Mouse (Mus musculus) lung, postnatal 0 days (tissue): ENCODE measurements around the gene Dmwd.

Experiments used
- CTCF ChIP-seq: IDR thresholded peaks from 2 replicates; pipeline ENCODE4 v1.5.1; 2016; ENCODE audit warnings: antibody characterized with exemption, mild to moderate bottlenecking
- EP300 ChIP-seq: IDR thresholded peaks from 2 replicates; pipeline ENCODE4 v1.6.1; 2016; ENCODE audit warnings: antibody characterized with exemption, mild to moderate bottlenecking, control low read depth

DNA sequence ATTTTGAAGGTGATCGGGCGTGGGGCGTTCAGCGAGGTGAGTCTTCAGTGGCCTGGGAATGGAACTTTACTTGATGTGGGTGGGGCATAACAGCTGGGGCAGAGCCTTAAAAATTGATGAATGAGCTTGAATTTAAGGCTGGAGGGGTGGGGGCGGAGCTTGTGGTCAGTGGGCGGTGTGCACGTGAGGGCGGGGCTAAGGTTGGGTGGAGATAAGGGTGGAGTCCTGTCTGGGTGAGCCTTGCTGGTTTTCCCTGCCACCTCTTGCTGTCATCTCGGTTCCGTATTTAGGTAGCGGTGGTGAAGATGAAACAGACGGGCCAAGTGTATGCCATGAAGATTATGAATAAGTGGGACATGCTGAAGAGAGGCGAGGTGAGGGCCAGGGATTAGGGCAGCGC lies 10.0 kb downstream of the Dmwd start:
- TF ChIP-seq CTCF (no peak), EP300 (no peak)
